Mouse (Mus musculus) kidney, adult 2 months (tissue): ENCODE data around the gene Cldn15. TPM values are rescaled to one million over a fixed set of nuclear protein-coding genes. Genes with fewer than 3 reads are reported as not detected.

Experiments used
- DNase-seq: peaks from one replicate; pipeline ENCODE4 v3.0.0; 2021
- H3K27ac ChIP-seq: fragments of 200-500 bp; 2 replicates; pipeline ENCODE4 v1.5.1; 2012; ENCODE audit warnings: low read depth, low read length, control low read depth, inconsistent platforms; ENCODE audit not compliant: insufficient read depth
- H3K27me3 ChIP-seq: fragments of 200-500 bp; replicated peaks from 2 replicates; pipeline ENCODE4 v1.6.1; 2012; ENCODE audit warnings: mild to moderate bottlenecking, moderate library complexity, low read length, inconsistent platforms; ENCODE audit not compliant: control insufficient read depth, insufficient read depth
- H3K36me3 ChIP-seq: fragments of 200-500 bp; 2 replicates; pipeline ENCODE4 v1.6.1; 2012; ENCODE audit warnings: mild to moderate bottlenecking, moderate library complexity, low read length, inconsistent platforms; ENCODE audit not compliant: control insufficient read depth, insufficient read depth
- H3K4me1 ChIP-seq: fragments of 200-500 bp; 2 replicates; pipeline ENCODE4 v1.6.1; 2011; ENCODE audit warnings: low read length; ENCODE audit not compliant: control insufficient read depth, insufficient read depth
- H3K4me3 ChIP-seq: fragments of 200-500 bp; 2 replicates; pipeline ENCODE4 v1.5.1; 2011; ENCODE audit warnings: mild to moderate bottlenecking, low read depth, low read length, control low read depth; ENCODE audit not compliant: insufficient read depth
- CTCF ChIP-seq: fragments of 200-500 bp; conservative IDR thresholded peaks from 2 replicates; pipeline ENCODE4 v1.5.1; 2011; ENCODE audit warnings: low read depth, mild to moderate bottlenecking, control low read depth, low read length, moderate library complexity, mixed read lengths; ENCODE audit not compliant: insufficient read depth, insufficient read length
- POLR2A ChIP-seq: fragments of 200-500 bp; IDR thresholded peaks from one replicate; pipeline ENCODE4 v1.6.1; 2011; ENCODE audit warnings: low read depth, low read length, control low read depth
- WGBS: fragments of 180-500 bp; shearing (Covaris S2); methylation state at CpG from one replicate; pipeline ENCODE4 v1.1.7; 2018; 5-methylcytosine and 5-hydroxymethylcytosine counted together
- polyA plus RNA-seq: library from polyadenylated mRNA; depleted of rRNA; stranded (reverse); fragments of >200 nt; gene quantifications from 2 replicates; pipeline ENCODE4 v1.2.3, GENCODE M21; 2012; rRNA removed

The Cldn15 gene
- 28.2 and 33.1 TPM in 2 replicates for polyA plus RNA-seq

- Histone ChIP-seq H3K27me3 (no peaks in the 10 kb centered on the region), H3K27ac (peak within 1 kb of the TSS; percentile 89), H3K4me3 (peak within 1 kb of the TSS; percentile 25; the same call in 1 of the 2 replicates), H3K36me3 (no peaks in the 10 kb centered on the region; the same call in 1 of the 2 replicates), H3K4me1 (peaks cover 35% of the 10 kb centered on the region)
- 24% methylated on average over 6 of the region's 6 CpGs for WGBS
- TF ChIP-seq CTCF (no peak), POLR2A (peak; percentile 13)
- peak; percentile 91 for DNase-seq
Measured at GRCm38 (mm10) chr5:136966331-136966730, at the start of gene Cldn15. Gene Cldn15, plus strand, starts transcription at chr5:136966616.

- DNase-seq, result no peak
- H3K4me3 ChIP-seq, result no peak overlapping the region
- no peaks in the 10 kb centered on the region for H3K27me3 ChIP-seq
- TF ChIP-seq CTCF, result no peak
- H3K27ac ChIP-seq, result no peak overlapping the region
- WGBS, result 99% methylated on average over 8 of the region's 8 CpGs
- H3K4me1 ChIP-seq, result no peaks in the 10 kb centered on the region; the same call in 1 of the 2 replicates
- no peaks in the 10 kb centered on the region for H3K36me3 ChIP-seq
Measured at GRCm38 (mm10) chr5:136917613-136918242, 48.7 kb upstream of the Cldn15 start.

DNA sequence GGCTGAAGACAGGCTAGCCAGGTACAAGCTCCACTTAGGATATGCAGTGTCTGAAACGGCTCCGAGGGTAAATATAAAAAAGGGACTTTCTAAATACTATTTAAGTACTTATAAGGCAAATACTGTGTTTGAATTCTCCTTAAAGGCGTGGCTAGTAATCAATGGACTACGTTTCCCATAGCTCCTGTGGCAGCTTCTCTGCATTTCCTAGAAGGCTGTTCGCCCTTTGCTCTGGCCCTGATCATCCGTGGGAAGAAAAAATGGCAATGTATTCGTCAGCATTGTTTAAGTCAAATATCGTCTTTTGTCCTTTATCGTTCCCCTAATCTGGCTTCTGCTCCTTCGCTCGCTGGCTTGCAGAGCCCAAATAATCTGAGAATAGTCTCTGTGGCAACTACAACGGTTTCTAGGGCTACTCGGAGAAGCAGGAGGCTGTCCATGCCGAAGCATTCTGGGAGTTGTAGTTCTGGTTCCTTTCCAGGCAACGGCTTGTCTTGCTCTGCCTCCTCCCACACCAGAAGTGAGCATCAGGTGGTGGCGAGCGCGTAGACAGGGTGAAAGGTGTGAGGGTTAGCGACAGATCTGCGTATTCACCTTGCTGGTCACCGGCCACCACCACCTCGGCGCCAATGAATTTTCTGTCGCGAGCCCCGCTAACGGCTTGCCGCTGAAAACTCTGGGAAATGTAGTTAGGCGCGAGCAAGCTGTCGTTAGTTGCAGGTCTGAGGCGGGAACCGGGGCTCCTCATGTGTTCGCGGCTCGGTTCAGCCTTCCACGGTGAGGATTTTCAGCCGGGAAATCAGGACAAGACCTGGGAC is 47.6 kb upstream of the Cldn15 start:
- no peaks in the 10 kb centered on the region for H3K27me3 ChIP-seq
- 3% methylated on average over 38 of the region's 38 CpGs for WGBS

GRCm38 (mm10) chr5:136919546-136920301 is 46.7 kb upstream of the Cldn15 start:
- no peaks in the 10 kb centered on the region for H3K27me3 ChIP-seq
- 24% methylated on average over 18 of the region's 18 CpGs for WGBS
- no peaks in the 10 kb centered on the region for H3K36me3 ChIP-seq
- H3K4me1 ChIP-seq, result no peaks in the 10 kb centered on the region; the same call in 1 of the 2 replicates
- DNase-seq, result no peak
- no peak for TF ChIP-seq POLR2A
- no peak for TF ChIP-seq CTCF
- H3K4me3 ChIP-seq, result peak overlapping the region; percentile 76
- no peak overlapping the region for H3K27ac ChIP-seq

More for the DNA sequence above, 47.6 kb upstream of the Cldn15 start:
- Histone ChIP-seq H3K4me3 (peak overlapping the region; percentile 76), H3K27ac (peak overlapping the region; percentile 28; the same call in 1 of the 2 replicates), H3K36me3 (no peaks in the 10 kb centered on the region), H3K4me1 (no peaks in the 10 kb centered on the region; the same call in 1 of the 2 replicates)
- TF ChIP-seq POLR2A (no peak), CTCF (no peak)
- peak; percentile 89 for DNase-seq

DNA sequence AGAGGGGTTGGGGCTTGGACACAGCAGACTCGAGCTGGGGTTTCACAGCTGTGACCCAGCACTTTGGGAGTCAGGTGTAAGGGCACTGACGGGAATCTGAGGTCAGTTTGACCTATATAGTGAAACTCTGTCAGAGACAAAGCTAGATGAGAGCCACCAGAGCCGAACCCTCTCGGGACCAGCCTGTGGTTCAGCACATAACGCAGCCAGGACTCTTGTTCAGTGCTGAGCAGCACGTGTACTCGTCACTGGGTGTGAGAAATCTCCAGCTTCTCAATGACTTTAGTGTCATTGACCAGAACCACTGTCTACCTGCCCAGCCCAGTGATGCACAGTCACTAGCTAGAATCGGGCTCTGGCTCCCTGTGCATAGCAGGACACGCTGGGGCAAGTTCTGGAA is 43.6 kb upstream of the Cldn15 start:
- no peak for TF ChIP-seq CTCF
- TF ChIP-seq POLR2A, result no peak

GRCm38 (mm10) chr5:136923751-136924478 is 42.5 kb upstream of the Cldn15 start:
- peak; percentile 17 for DNase-seq
- WGBS, result 59% methylated on average over 7 of the region's 7 CpGs
- H3K27ac ChIP-seq, result no peak overlapping the region
- no peak for TF ChIP-seq POLR2A
- TF ChIP-seq CTCF, result no peak
- H3K27me3 ChIP-seq, result no peaks in the 10 kb centered on the region
- no peaks in the 10 kb centered on the region; the same call in 1 of the 2 replicates for H3K4me1 ChIP-seq
- no peak overlapping the region for H3K4me3 ChIP-seq
- no peaks in the 10 kb centered on the region for H3K36me3 ChIP-seq

More for the DNA sequence above, 43.6 kb upstream of the Cldn15 start:
- no peak for DNase-seq
- WGBS, result 81% methylated on average over 9 of the region's 9 CpGs
- no peaks in the 10 kb centered on the region for H3K36me3 ChIP-seq
- H3K4me3 ChIP-seq, result no peak overlapping the region
- H3K4me1 ChIP-seq, result no peaks in the 10 kb centered on the region; the same call in 1 of the 2 replicates
- H3K27ac ChIP-seq, result no peak overlapping the region
- H3K27me3 ChIP-seq, result no peaks in the 10 kb centered on the region
